Mouse (Mus musculus) midbrain, postnatal 0 days (tissue): Measurements from ENCODE around the gene Farp1. TPM values are rescaled to one million over a fixed set of nuclear protein-coding genes. Genes with fewer than 3 reads are reported as not detected.
A peak's percentile ranks its signal among the peaks of the same experiment; 100 is the strongest.

Source experiments
- ATAC-seq: fragments of 200-750 bp; cut with Nextera tagmentation; 2 replicates; pipeline ENCODE4 v1.8.0; 2017; ENCODE audit warnings: moderate number of reproducible peaks, mild to moderate bottlenecking, moderate TSS enrichment, moderate library complexity; ENCODE audit not compliant: low FRiP score
- DNase-seq: peaks from one replicate; pipeline ENCODE4 v3.0.0-alpha.2; 2015; ENCODE audit warnings: low spot score
- H3K27ac ChIP-seq: fragments of 300-500 bp; sonication (generic); 2 replicates; pipeline ENCODE4 v1.5.1; 2014; ENCODE audit warnings: low read depth, mild to moderate bottlenecking, low read length, mixed read lengths
- H3K27me3 ChIP-seq: fragments of 300-500 bp; sonication (generic); 2 replicates; pipeline ENCODE4 v1.6.1; 2014; ENCODE audit warnings: low read length, control low read depth, mixed read lengths; ENCODE audit not compliant: insufficient read depth
- H3K36me3 ChIP-seq: fragments of 300-500 bp; sonication (generic); 2 replicates; pipeline ENCODE4 v1.6.1; 2014; ENCODE audit warnings: low read length, control low read depth, mixed read lengths; ENCODE audit not compliant: insufficient read depth
- H3K4me1 ChIP-seq: fragments of 300-500 bp; sonication (generic); 2 replicates; pipeline ENCODE4 v1.6.1; 2014; ENCODE audit warnings: mild to moderate bottlenecking, control low read depth, antibody characterized with exemption, low read length, mixed read lengths; ENCODE audit not compliant: insufficient read depth
- H3K4me2 ChIP-seq: fragments of 300-500 bp; sonication (generic); 2 replicates; pipeline ENCODE4 v1.6.1; 2014; ENCODE audit warnings: low read depth, mild to moderate bottlenecking, low read length, mixed read lengths; ENCODE audit not compliant: poor library complexity, severe bottlenecking
- H3K4me3 ChIP-seq: fragments of 300-500 bp; sonication (generic); 2 replicates; pipeline ENCODE4 v1.5.1; 2014; ENCODE audit warnings: low read depth, mild to moderate bottlenecking, low read length, moderate library complexity
- H3K9ac ChIP-seq: fragments of 300-500 bp; sonication (generic); replicated peaks from 2 replicates; pipeline ENCODE4 v1.6.1; 2014; ENCODE audit warnings: mild to moderate bottlenecking, low read length, moderate library complexity, mixed read lengths; ENCODE audit not compliant: poor library complexity, severe bottlenecking
- H3K9me3 ChIP-seq: fragments of 300-500 bp; sonication (generic); 2 replicates; pipeline ENCODE4 v1.6.1; 2016; ENCODE audit warnings: low read length, control low read depth
- CTCF ChIP-seq: IDR thresholded peaks from 2 replicates; pipeline ENCODE4 v1.5.1; 2016; ENCODE audit warnings: antibody characterized with exemption, mild to moderate bottlenecking
- WGBS: fragments of 180-500 bp; shearing (Covaris S2); extraction: QIAGEN DNeasy Blood & Tissue Kit; methylation state at CpG from one replicate; pipeline ENCODE4 v1.1.7; 2014; 5-methylcytosine and 5-hydroxymethylcytosine counted together
- polyA plus RNA-seq: library from polyadenylated mRNA; unstranded; fragments of >200 nt; fragmentation: Nextera tagmentation; extraction: Ambion mirVana; gene quantifications from 2 replicates; pipeline ENCODE4 v1.2.1, GENCODE M21; 2015
- total RNA-seq: library from RNA; depleted of rRNA; stranded (reverse); fragments of >200 nt; gene quantifications from 2 replicates; pipeline ENCODE4 v1.2.3, GENCODE M21; 2014

Farp1 gene
- total and polyA plus RNA-seq, 2 experiments from 2014 or later = 41.8 to 113 TPM

GRCm38 (mm10) chr14:121199789-121200188 is 164.8 kb downstream of the Farp1 start:
- Histone ChIP-seq H3K9ac (no peak overlapping the region), H3K27me3 (no peaks in the 10 kb centered on the region), H3K36me3 (no peaks in the 10 kb centered on the region), H3K4me1 (0 out of 2 replicates have a peak, but pooled peaks cover 5% of the 10 kb centered on the region), H3K9me3 (no peaks in the 10 kb centered on the region), H3K4me2 (no peak overlapping the region), H3K4me3 (no peak overlapping the region), H3K27ac (peak overlapping the region; percentile 49)
- no peak for TF ChIP-seq CTCF
- ATAC-seq = peak; percentile 31; the same call in 1 of the 2 replicates
- no peak for DNase-seq
- 72% methylated on average over 8 of the region's 8 CpGs for WGBS

GRCm38 (mm10) chr14:121200353-121200752 is 165.4 kb downstream of the Farp1 start:
- H3K27me3 ChIP-seq = no peaks in the 10 kb centered on the region
- H3K9me3 ChIP-seq = no peaks in the 10 kb centered on the region
- H3K27ac ChIP-seq = 0 out of 2 replicates have a peak overlapping the region, but pooled peaks have one; percentile 1
- 0 out of 2 replicates have a peak, but pooled peaks cover 5% of the 10 kb centered on the region for H3K4me1 ChIP-seq
- no peak overlapping the region for H3K4me2 ChIP-seq
- no peaks in the 10 kb centered on the region for H3K36me3 ChIP-seq
- no peak overlapping the region for H3K4me3 ChIP-seq
- H3K9ac ChIP-seq = no peak overlapping the region
- WGBS = 73% methylated on average over 8 of the region's 8 CpGs
- DNase-seq (no peak), ATAC-seq (no peak)
- no peak for TF ChIP-seq CTCF

DNA sequence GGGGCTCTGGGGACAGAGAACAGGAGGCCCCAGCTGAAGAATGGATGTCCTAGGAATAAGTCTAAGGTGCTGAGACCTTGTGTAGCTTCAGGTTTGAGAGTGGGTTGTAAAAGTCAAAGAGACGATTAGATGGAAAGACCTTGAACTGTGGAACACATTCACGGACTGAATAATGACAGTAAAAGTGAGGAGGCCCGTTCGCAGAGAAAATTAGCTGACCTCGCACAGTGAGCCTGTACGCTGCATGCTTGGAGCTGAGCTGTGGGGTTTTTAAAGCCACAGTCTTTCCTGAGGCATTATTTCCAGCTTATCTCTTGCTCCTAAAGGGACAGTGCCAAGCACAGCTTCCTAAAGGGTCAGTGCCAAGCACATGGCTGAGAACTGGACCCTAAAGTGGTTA is 166.2 kb downstream of the Farp1 start:
- H3K27ac ChIP-seq = no peak overlapping the region
- no peak for DNase-seq
- ATAC-seq = no peak
- H3K4me3 ChIP-seq = no peak overlapping the region
- no peaks in the 10 kb centered on the region for H3K36me3 ChIP-seq
- no peak overlapping the region for H3K9ac ChIP-seq
- H3K9me3 ChIP-seq = no peaks in the 10 kb centered on the region
- WGBS = 57% methylated on average over 6 of the region's 6 CpGs
- H3K27me3 ChIP-seq = no peaks in the 10 kb centered on the region
- no peak for TF ChIP-seq CTCF
- 0 out of 2 replicates have a peak, but pooled peaks cover 5% of the 10 kb centered on the region for H3K4me1 ChIP-seq
- no peak overlapping the region for H3K4me2 ChIP-seq

DNA sequence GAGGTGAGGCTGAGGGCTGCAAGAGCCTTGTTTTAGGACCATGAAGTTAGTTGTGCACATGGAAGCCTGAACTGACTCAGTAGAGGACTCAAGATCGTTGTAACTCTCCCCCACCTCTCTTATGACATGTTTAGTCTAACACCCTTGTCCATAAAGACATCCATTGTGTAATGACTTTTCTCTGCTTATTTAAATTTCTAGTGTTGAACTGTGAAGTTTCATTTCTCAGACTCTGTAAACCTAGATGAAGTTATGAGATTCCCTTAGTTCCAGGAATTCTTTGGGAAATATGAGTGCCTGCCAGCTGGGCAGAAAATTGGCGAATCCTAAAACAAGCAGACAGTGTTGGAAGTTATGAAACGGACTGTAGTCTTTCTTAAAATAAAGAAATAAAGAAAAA is 170.5 kb downstream of the Farp1 start:
- no peak for TF ChIP-seq CTCF
- 77% methylated on average over 3 of the region's 3 CpGs for WGBS
- DNase-seq (no peak), ATAC-seq (no peak)
- Histone ChIP-seq H3K4me1 (0 out of 2 replicates have a peak, but pooled peaks cover under 1% of the 10 kb centered on the region), H3K4me2 (no peak overlapping the region), H3K4me3 (no peak overlapping the region), H3K9ac (no peak overlapping the region), H3K27me3 (no peaks in the 10 kb centered on the region), H3K27ac (no peak overlapping the region), H3K9me3 (no peaks in the 10 kb centered on the region), H3K36me3 (0 out of 2 replicates have a peak, but pooled peaks cover 3% of the 10 kb centered on the region)

DNA sequence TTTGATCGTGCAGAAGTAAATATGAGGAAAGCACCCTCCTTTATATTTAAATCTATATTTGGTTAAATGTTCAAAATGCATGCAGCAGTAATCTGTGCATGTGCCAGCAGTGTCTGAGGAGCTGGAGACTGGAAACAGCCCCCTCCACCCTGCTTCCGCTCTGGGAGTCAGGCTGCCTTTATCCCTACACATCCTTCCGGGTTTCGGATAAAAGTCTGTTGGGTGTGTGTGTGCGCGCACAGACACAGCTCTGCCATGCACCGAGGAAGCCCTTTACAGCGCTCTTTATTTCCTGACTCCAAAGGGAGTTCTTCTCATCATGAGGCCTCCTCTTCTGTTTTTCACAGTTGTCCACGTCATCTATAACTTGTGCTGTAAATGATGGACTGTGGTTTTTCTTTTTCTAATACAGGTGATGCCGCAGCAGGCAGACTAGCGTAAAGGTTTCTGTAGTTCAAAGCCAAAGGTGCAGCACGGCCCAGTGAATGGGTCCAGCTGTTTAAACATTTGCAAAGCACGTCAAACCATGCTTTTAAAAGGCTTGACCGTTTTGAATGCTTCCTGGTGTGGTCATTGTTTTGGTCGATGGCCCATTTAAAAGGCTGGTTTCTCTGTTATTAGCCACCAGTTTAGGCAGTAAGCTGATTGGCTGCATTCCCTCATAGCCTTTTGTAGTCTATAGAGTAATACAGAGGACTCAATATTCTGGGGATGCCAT is 172.6 kb downstream of the Farp1 start:
- 54% methylated on average over 15 of the region's 15 CpGs for WGBS
- H3K9ac ChIP-seq = no peak overlapping the region
- H3K4me1 ChIP-seq = no peaks in the 10 kb centered on the region
- no peak overlapping the region for H3K4me3 ChIP-seq
- H3K27ac ChIP-seq = no peak overlapping the region
- no peak for TF ChIP-seq CTCF
- ATAC-seq (no peak), DNase-seq (no peak)
- no peak overlapping the region for H3K4me2 ChIP-seq
- no peaks in the 10 kb centered on the region for H3K27me3 ChIP-seq
- H3K36me3 ChIP-seq = peaks cover 3% of the 10 kb centered on the region; the same call in 1 of the 2 replicates
- no peaks in the 10 kb centered on the region for H3K9me3 ChIP-seq

GRCm38 (mm10) chr14:121208159-121208515 is 173.1 kb downstream of the Farp1 start:
- H3K27ac ChIP-seq = no peak overlapping the region
- no peaks in the 10 kb centered on the region for H3K9me3 ChIP-seq
- DNase-seq (no peak), ATAC-seq (no peak)
- no peak overlapping the region for H3K4me3 ChIP-seq
- TF ChIP-seq CTCF = no peak
- no peaks in the 10 kb centered on the region for H3K27me3 ChIP-seq
- H3K4me1 ChIP-seq = no peaks in the 10 kb centered on the region
- H3K4me2 ChIP-seq = no peak overlapping the region
- H3K9ac ChIP-seq = no peak overlapping the region
- H3K36me3 ChIP-seq = peaks cover 3% of the 10 kb centered on the region; the same call in 1 of the 2 replicates
- WGBS = 62% methylated on average over 3 of the region's 3 CpGs
